Mouse (Mus musculus): ENCODE results near the gene Rnps1. TPM values are rescaled to one million over a fixed set of nuclear protein-coding genes. Genes with fewer than 3 reads are reported as not detected.

Gene Rnps1
- polyA plus RNA-seq, 1 experiment, result 76.7 TPM

DNA sequence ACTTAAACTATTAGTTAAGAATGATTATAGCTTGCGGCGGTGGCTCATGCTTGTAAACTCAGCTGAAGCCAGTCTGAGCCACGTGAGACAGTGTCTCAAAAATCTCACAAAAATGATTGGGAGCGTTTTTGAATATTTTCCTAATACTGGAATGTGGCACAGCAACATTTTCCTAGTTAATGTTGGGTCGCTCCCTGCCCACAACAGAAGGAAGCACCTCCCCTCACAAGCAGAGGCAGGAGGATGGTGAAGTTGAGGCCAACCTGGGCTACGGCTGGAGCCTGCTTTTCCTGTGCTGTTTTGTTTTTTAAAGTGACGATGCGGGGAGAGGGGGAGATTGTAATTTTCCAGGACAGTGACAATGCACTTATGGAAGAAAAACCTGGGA lies 12.8 kb downstream of the Rnps1 start:
- no peaks in the 10 kb centered on the region for H3K27me3 ChIP-seq (ENCODE audit: control insufficient read depth, insufficient read depth, low read length)
- peaks cover 28% of the 10 kb centered on the region for H3K36me3 ChIP-seq (ENCODE audit: control insufficient read depth, insufficient read depth, low read length)
- peak overlapping the region; percentile 96 for H3K27ac ChIP-seq (ENCODE audit: insufficient read depth, low read depth, low read length)
- TF ChIP-seq POLR2A (IDR thresholded peaks at IDR 0.05; ENCODE audit: low read depth, low read length), result no peak
- no peak for TF ChIP-seq CTCF (IDR thresholded peaks at IDR 0.05; ENCODE audit: extremely low read depth, insufficient read length, insufficient replicate concordance, low read depth, low read length)
- peaks cover 3% of the 10 kb centered on the region for H3K4me1 ChIP-seq (ENCODE audit: control insufficient read depth, insufficient read depth, insufficient read length, low read length)
- WGBS, result 1% methylated on average over 8 of the region's 8 CpGs
- peak overlapping the region; percentile 100 for H3K4me3 ChIP-seq (ENCODE audit: low read depth, low read length)

GRCm38 (mm10) chr17:24429201-24429983 lies 15.0 kb downstream of the Rnps1 start:
- no peaks in the 10 kb centered on the region for H3K27me3 ChIP-seq (ENCODE audit: control insufficient read depth, insufficient read depth, low read length)
- H3K4me1 ChIP-seq (ENCODE audit: control insufficient read depth, insufficient read depth, insufficient read length, low read length), result peaks cover 3% of the 10 kb centered on the region
- 66% methylated on average over 14 of the region's 14 CpGs for WGBS
- H3K4me3 ChIP-seq (ENCODE audit: low read depth, low read length), result no peak overlapping the region
- peaks cover 15% of the 10 kb centered on the region for H3K36me3 ChIP-seq (ENCODE audit: control insufficient read depth, insufficient read depth, low read length)
- TF ChIP-seq POLR2A (IDR thresholded peaks at IDR 0.05; ENCODE audit: low read depth, low read length) (no peak), CTCF (IDR thresholded peaks at IDR 0.05; ENCODE audit: extremely low read depth, insufficient read length, insufficient replicate concordance, low read depth, low read length) (no peak)
- no peak overlapping the region for H3K27ac ChIP-seq (ENCODE audit: insufficient read depth, low read depth, low read length)

DNA sequence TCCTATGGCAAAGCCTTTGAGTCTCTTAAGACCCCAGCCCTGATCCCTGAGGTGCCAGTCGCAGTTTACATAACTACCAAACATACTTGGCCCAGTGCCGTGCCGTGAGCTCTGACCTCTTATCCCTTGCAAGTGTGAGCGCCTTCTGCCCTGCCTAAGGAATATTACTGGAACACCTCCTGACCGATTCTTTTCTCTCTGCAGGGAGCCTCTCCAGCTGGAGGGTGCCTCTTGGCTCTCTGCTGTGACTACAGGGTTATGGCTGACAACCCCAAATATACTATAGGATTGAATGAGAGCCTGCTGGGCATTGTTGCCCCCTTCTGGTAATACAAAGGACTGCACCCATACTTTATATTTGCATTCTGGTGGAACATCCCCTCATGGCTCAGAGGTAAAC lies 22.7 kb downstream of the Rnps1 start:
- H3K4me3 ChIP-seq (ENCODE audit: low read depth, low read length), result no peak overlapping the region
- no peak overlapping the region for H3K27ac ChIP-seq (ENCODE audit: insufficient read depth, low read depth, low read length)
- WGBS, result 78% methylated on average over 5 of the region's 5 CpGs
- H3K36me3 ChIP-seq (ENCODE audit: control insufficient read depth, insufficient read depth, low read length), result peaks cover 60% of the 10 kb centered on the region
- TF ChIP-seq CTCF (IDR thresholded peaks at IDR 0.05; ENCODE audit: extremely low read depth, insufficient read length, insufficient replicate concordance, low read depth, low read length) (peak; percentile 49; the same call in 1 of the 2 replicates), POLR2A (IDR thresholded peaks at IDR 0.05; ENCODE audit: low read depth, low read length) (no peak)
- no peaks in the 10 kb centered on the region for H3K4me1 ChIP-seq (ENCODE audit: control insufficient read depth, insufficient read depth, insufficient read length, low read length)
- no peaks in the 10 kb centered on the region for H3K27me3 ChIP-seq (ENCODE audit: control insufficient read depth, insufficient read depth, low read length)

- 92% methylated on average over 8 of the region's 8 CpGs for WGBS
- peaks cover 66% of the 10 kb centered on the region for H3K36me3 ChIP-seq (ENCODE audit: control insufficient read depth, insufficient read depth, low read length)
- no peaks in the 10 kb centered on the region for H3K4me1 ChIP-seq (ENCODE audit: control insufficient read depth, insufficient read depth, insufficient read length, low read length)
- H3K27ac ChIP-seq (ENCODE audit: insufficient read depth, low read depth, low read length), result no peak overlapping the region
- no peak for TF ChIP-seq CTCF (IDR thresholded peaks at IDR 0.05; ENCODE audit: extremely low read depth, insufficient read length, insufficient replicate concordance, low read depth, low read length)
- no peak for TF ChIP-seq POLR2A (IDR thresholded peaks at IDR 0.05; ENCODE audit: low read depth, low read length)
- no peaks in the 10 kb centered on the region for H3K27me3 ChIP-seq (ENCODE audit: control insufficient read depth, insufficient read depth, low read length)
- H3K4me3 ChIP-seq (ENCODE audit: low read depth, low read length), result no peak overlapping the region
These were observed 26.0 kb downstream of the Rnps1 start for GRCm38 (mm10) chr17:24440377-24440776.

DNA sequence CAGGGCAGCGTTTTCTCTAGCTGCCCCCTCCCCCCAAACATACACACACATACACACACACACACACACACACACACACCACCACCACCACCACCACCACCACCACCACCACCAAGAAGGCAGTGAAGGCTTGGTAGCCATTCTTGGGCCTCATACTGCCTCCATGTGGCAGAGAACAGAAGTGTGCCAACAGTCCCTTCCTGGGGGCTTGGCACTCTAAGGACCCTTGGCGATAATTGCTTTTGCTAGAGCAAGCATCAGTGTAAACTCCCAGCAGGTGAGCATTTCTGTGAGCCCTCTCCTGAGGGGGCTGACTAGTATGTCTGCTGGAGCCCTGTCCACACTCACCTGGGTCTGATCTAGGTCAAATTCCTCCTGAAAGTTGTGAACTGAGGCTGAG lies 26.8 kb downstream of the Rnps1 start:
- Histone ChIP-seq H3K27me3 (ENCODE audit: control insufficient read depth, insufficient read depth, low read length) (no peaks in the 10 kb centered on the region), H3K4me3 (ENCODE audit: low read depth, low read length) (no peak overlapping the region), H3K27ac (ENCODE audit: insufficient read depth, low read depth, low read length) (no peak overlapping the region), H3K4me1 (ENCODE audit: control insufficient read depth, insufficient read depth, insufficient read length, low read length) (no peaks in the 10 kb centered on the region), H3K36me3 (ENCODE audit: control insufficient read depth, insufficient read depth, low read length) (peaks cover 69% of the 10 kb centered on the region)
- peak; percentile 9; the same call in 1 of the 2 replicates for TF ChIP-seq CTCF (IDR thresholded peaks at IDR 0.05; ENCODE audit: extremely low read depth, insufficient read length, insufficient replicate concordance, low read depth, low read length)
- no peak for TF ChIP-seq POLR2A (IDR thresholded peaks at IDR 0.05; ENCODE audit: low read depth, low read length)
- 52% methylated on average over 2 of the region's 2 CpGs for WGBS

DNA sequence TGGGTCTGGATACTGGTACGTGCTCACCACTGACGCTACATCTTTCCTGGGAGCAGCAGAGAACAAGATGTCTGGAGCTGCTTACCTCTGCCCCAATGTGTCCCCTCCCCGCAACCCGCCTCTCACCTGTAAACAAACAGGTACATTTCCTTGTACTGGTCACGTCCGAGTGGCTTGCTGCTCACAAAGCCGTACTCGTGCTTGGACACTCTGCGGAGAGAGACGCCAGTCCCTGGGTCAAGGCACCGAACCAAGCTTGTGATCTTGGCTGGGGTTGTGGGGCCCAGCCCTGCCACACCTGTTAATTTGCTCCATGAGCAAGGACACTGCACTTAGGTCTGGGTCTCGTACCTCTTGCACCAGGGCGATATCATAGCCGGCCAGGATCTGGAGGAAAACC lies 27.7 kb downstream of the Rnps1 start:
- no peaks in the 10 kb centered on the region for H3K4me1 ChIP-seq (ENCODE audit: control insufficient read depth, insufficient read depth, insufficient read length, low read length)
- H3K27ac ChIP-seq (ENCODE audit: insufficient read depth, low read depth, low read length), result no peak overlapping the region
- no peak overlapping the region for H3K4me3 ChIP-seq (ENCODE audit: low read depth, low read length)
- WGBS, result 56% methylated on average over 14 of the region's 14 CpGs
- no peaks in the 10 kb centered on the region for H3K27me3 ChIP-seq (ENCODE audit: control insufficient read depth, insufficient read depth, low read length)
- H3K36me3 ChIP-seq (ENCODE audit: control insufficient read depth, insufficient read depth, low read length), result peaks cover 69% of the 10 kb centered on the region
- no peak for TF ChIP-seq POLR2A (IDR thresholded peaks at IDR 0.05; ENCODE audit: low read depth, low read length)

DNA sequence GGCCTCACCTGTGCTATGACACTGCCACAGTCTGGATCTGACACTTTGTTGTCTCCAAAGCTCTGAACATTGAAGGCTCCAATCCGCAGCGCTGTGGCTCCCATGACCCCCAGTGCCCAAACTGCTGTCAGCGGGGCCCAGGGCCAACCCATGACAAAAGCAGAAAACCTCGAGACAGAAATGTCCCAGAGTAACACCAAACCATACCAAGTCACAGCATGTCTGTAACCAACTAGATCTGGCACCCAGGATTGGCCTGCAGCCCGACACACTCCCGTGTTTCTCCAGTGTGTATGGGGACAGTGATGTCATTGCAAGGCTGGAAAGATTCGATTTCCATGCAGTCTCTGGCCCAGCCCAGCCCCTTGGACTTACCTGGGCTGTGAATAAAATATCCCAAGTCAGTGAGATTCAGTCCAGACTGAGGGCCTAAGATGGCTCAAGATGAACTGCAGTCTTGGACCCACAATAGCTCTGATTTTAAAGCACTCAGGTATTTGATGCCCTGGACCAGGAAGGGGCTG lies 28.3 kb downstream of the Rnps1 start, which contains the start of gene Dnase1l2:
TSS of gene Dnase1l2 (minus strand) at position 474 of the 524 bp plus-strand sequence.
- H3K4me3 ChIP-seq (ENCODE audit: low read depth, low read length), result no peak within 1 kb of the TSS
- H3K27me3 ChIP-seq (ENCODE audit: control insufficient read depth, insufficient read depth, low read length), result no peaks in the 10 kb centered on the region
- 67% methylated on average over 7 of the region's 7 CpGs for WGBS
- H3K27ac ChIP-seq (ENCODE audit: insufficient read depth, low read depth, low read length), result no peak within 1 kb of the TSS
- no peaks in the 10 kb centered on the region for H3K4me1 ChIP-seq (ENCODE audit: control insufficient read depth, insufficient read depth, insufficient read length, low read length)
- H3K36me3 ChIP-seq (ENCODE audit: control insufficient read depth, insufficient read depth, low read length), result peaks cover 70% of the 10 kb centered on the region
- TF ChIP-seq POLR2A (IDR thresholded peaks at IDR 0.05; ENCODE audit: low read depth, low read length), result no peak
- no peak for TF ChIP-seq CTCF (IDR thresholded peaks at IDR 0.05; ENCODE audit: extremely low read depth, insufficient read length, insufficient replicate concordance, low read depth, low read length)
